Mouse (Mus musculus): ENCODE measurements around the gene Cc2d1a. TPM values are rescaled to one million over a fixed set of nuclear protein-coding genes. Genes with fewer than 3 reads are reported as not detected.

Cc2d1a gene
- total and polyA plus RNA-seq, 3 experiments = 10.6 to 11.9 (median 11.2) TPM

DNA sequence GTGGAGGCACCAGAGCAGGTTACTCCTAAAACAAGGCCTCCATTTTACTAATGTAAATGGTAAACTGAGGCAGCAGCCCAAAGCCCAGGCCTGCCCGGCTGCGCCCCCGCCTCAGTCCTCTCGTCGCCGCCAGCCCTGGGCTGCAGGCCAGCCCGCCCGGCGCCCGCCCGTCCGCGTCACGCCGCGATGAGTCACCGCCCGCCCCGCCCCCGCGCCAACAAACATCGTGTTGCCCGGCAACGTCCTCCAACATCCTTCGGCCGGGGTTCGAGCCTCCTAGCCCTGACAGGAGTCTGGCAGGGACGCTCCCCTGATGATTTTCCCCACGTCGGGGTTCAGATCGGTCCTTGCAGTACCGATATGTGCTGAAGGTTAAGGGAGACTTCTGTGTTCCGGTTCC lies 44.8 kb upstream of the Cc2d1a start:
- peak; percentile 90 to 93 for DNase-seq
- TF ChIP-seq POLR2A (IDR thresholded peaks at IDR 0.05; ENCODE audit: insufficient read depth, low read depth, low read length) = no peak; the same call in 1 of the 2 replicates
- peak; percentile 52; the same call in 1 of the 2 replicates for TF ChIP-seq EP300 (IDR thresholded peaks at IDR 0.05; ENCODE audit: insufficient read depth, low read depth, low read length)
- H3K27ac ChIP-seq = peak overlapping the region; percentile 97
- H3K27me3 ChIP-seq (ENCODE audit: control insufficient read depth, insufficient read depth, low read length) = no peaks in the 10 kb centered on the region
- H3K4me1 ChIP-seq (ENCODE audit: control insufficient read depth, insufficient read depth, low read length) = peaks cover 18% of the 10 kb centered on the region
- no peaks in the 10 kb centered on the region for H3K79me2 ChIP-seq (replicated peaks; ENCODE audit: control insufficient read depth, insufficient read depth, low read length)
- H3K4me3 ChIP-seq = peak overlapping the region; percentile 56
- intact Hi-C loops (cut with DNase I) = no loop called here
- 2% methylated on average over 33 of the region's 33 CpGs for WGBS
- no peaks in the 10 kb centered on the region; the same call in 1 of the 2 replicates for H3K36me3 ChIP-seq (ENCODE audit: control insufficient read depth, insufficient read depth, low read length)
- peak overlapping the region; percentile 79 for H3K9ac ChIP-seq (ENCODE audit: low read depth, low read length)

DNA sequence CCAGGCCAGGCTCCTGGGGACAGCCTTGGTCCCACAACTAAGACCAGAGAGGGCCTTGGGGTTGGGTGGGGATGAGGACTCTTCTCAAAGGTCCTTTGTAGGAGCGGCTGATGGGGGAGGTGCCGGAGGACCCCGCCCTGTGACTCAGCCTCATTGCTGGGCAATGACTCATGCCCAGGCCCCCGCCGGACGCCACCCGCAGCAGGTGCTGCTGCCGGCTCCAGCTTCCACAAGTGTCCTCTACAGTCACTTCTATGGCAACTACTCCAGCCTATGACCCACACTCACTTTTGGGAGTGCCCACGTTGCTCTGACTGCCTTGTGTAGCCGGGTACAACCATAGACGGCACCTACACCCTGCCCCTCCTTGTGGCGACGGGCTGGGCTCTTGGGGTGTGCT lies 44.3 kb upstream of the Cc2d1a start:
- Histone ChIP-seq H3K27me3 (ENCODE audit: control insufficient read depth, insufficient read depth, low read length) (no peaks in the 10 kb centered on the region), H3K9ac (ENCODE audit: low read depth, low read length) (peak overlapping the region; percentile 79), H3K27ac (peak overlapping the region; percentile 97), H3K79me2 (replicated peaks; ENCODE audit: control insufficient read depth, insufficient read depth, low read length) (no peaks in the 10 kb centered on the region), H3K4me3 (peak overlapping the region; percentile 56), H3K4me1 (ENCODE audit: control insufficient read depth, insufficient read depth, low read length) (peaks cover 17% of the 10 kb centered on the region), H3K36me3 (ENCODE audit: control insufficient read depth, insufficient read depth, low read length) (no peaks in the 10 kb centered on the region; the same call in 1 of the 2 replicates)
- intact Hi-C loops (cut with DNase I) = no loop called here
- peak; percentile 83 to 90 for DNase-seq
- TF ChIP-seq EP300 (IDR thresholded peaks at IDR 0.05; ENCODE audit: insufficient read depth, low read depth, low read length) (peak; percentile 91), POLR2A (IDR thresholded peaks at IDR 0.05; ENCODE audit: insufficient read depth, low read depth, low read length) (peak; percentile 53; the same call in 1 of the 2 replicates), CTCF (IDR thresholded peaks at IDR 0.05) (no peak)
- WGBS = 7% methylated on average over 13 of the region's 13 CpGs

DNA sequence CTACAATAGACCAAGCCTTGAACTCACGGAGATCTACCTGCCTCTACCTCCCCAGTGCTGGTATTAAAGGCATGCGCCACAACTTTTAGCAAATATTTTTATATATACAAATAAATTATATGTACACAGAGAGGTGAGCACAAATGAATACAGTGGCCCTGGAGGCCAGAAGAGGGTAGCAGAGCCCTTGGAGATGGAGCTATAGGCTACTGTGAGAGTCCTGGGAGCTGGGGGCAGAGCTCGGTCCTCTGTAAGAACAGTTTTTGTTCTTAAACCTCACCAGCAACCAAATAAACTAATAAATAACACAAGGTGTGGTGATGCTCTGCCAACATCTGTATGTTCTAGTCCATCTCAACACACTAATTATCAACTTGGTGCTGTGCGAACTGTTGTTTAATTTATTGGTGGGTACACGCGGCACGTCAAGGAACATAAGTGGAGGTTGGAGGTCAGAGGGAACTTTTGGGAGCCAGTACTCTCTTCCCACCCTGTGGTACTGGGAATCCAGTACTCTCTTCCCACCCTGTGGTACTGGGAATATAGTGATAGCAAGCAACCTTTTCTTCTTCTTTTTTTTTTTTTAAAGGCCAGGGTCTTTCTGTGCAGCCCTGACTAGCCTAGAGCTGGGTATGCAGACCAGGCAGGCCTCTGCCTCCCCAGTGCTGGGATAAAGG lies 42.6 kb upstream of the Cc2d1a start:
- peak overlapping the region; percentile 97 for H3K27ac ChIP-seq

DNA sequence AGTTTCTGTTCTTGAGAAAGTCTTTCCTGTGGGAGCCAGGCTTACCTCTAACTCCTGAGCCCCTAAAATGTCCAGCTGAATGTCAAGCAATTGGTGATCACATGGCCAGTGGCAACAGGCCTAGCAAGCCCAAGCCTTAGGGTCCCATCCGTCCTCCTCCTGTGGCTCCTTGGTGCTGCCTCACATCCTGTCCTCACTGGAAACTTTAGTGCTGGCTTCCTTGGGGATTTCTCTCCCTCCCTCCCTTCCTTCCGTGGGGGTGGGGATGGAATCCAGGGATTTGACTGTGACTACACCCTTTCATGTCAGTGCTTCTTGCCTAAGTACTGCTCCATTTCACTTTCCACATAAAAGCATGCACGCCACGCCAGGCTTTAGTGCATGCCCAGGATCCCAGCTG lies 41.9 kb upstream of the Cc2d1a start:
- 32% methylated on average over 4 of the region's 4 CpGs for WGBS
- Histone ChIP-seq H3K4me3 (no peak overlapping the region), H3K27me3 (ENCODE audit: control insufficient read depth, insufficient read depth, low read length) (no peaks in the 10 kb centered on the region), H3K4me1 (ENCODE audit: control insufficient read depth, insufficient read depth, low read length) (peaks cover 17% of the 10 kb centered on the region), H3K36me3 (ENCODE audit: control insufficient read depth, insufficient read depth, low read length) (no peaks in the 10 kb centered on the region; the same call in 1 of the 2 replicates), H3K27ac (peak overlapping the region; percentile 97), H3K79me2 (replicated peaks; ENCODE audit: control insufficient read depth, insufficient read depth, low read length) (no peaks in the 10 kb centered on the region), H3K9ac (ENCODE audit: low read depth, low read length) (0 out of 2 replicates have a peak overlapping the region, but pooled peaks have one; percentile 17)
- peak; percentile 83 to 85 for DNase-seq
- TF ChIP-seq CTCF (IDR thresholded peaks at IDR 0.05) (no peak), EP300 (IDR thresholded peaks at IDR 0.05; ENCODE audit: insufficient read depth, low read depth, low read length) (peak; percentile 99), POLR2A (IDR thresholded peaks at IDR 0.05; ENCODE audit: insufficient read depth, low read depth, low read length) (peak; percentile 87)
- intact Hi-C loops (cut with DNase I) = loop anchor here (1.0 to 10.0 kb wide), 2 partner anchors 15 to 445 kb away; partner anchors contain the start of gene Adgre5

More for the DNA sequence above, 42.6 kb upstream of the Cc2d1a start:
- WGBS = 95% methylated on average over 7 of the region's 7 CpGs
- intact Hi-C loops (cut with DNase I) = no loop called here
- Histone ChIP-seq H3K79me2 (replicated peaks; ENCODE audit: control insufficient read depth, insufficient read depth, low read length) (no peaks in the 10 kb centered on the region), H3K9ac (ENCODE audit: low read depth, low read length) (no peak overlapping the region), H3K4me3 (no peak overlapping the region), H3K27me3 (ENCODE audit: control insufficient read depth, insufficient read depth, low read length) (no peaks in the 10 kb centered on the region), H3K4me1 (ENCODE audit: control insufficient read depth, insufficient read depth, low read length) (peaks cover 17% of the 10 kb centered on the region), H3K36me3 (ENCODE audit: control insufficient read depth, insufficient read depth, low read length) (no peaks in the 10 kb centered on the region; the same call in 1 of the 2 replicates)
- DNase-seq = no peak
- TF ChIP-seq CTCF (IDR thresholded peaks at IDR 0.05) (peak; percentile 59), EP300 (IDR thresholded peaks at IDR 0.05; ENCODE audit: insufficient read depth, low read depth, low read length) (no peak)

DNA sequence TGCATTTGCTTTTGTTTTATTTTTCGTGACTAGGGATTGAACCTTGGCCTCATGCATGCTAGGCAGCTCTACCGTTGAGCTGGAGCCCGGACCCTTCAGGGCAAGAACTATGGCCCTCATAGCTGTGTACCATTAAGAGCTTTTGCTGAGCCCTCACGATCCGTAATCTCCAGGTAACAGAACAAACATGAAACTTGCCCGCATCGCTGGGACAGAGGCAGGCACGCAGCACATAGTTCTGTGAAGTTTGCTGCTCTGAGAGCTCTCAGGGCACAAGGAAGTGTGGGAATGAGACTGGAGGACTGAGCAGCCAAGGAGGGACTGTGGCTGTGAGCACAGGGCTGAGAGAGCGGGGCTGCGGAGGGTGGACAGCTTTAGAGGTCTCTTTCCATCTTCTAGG lies 40.9 kb upstream of the Cc2d1a start:
- intact Hi-C loops (cut with DNase I) = loop anchor here (1.0 to 10.0 kb wide), 2 partner anchors 16 to 444 kb away; partner anchors contain the start of gene Adgre5
- no peak for DNase-seq
- Histone ChIP-seq H3K9ac (ENCODE audit: low read depth, low read length) (no peak overlapping the region), H3K79me2 (replicated peaks; ENCODE audit: control insufficient read depth, insufficient read depth, low read length) (no peaks in the 10 kb centered on the region), H3K27me3 (ENCODE audit: control insufficient read depth, insufficient read depth, low read length) (no peaks in the 10 kb centered on the region), H3K27ac (peak overlapping the region; percentile 97), H3K4me3 (no peak overlapping the region), H3K4me1 (ENCODE audit: control insufficient read depth, insufficient read depth, low read length) (peaks cover 17% of the 10 kb centered on the region), H3K36me3 (ENCODE audit: control insufficient read depth, insufficient read depth, low read length) (no peaks in the 10 kb centered on the region; the same call in 1 of the 2 replicates)
- WGBS = 85% methylated on average over 10 of the region's 10 CpGs
- TF ChIP-seq POLR2A (IDR thresholded peaks at IDR 0.05; ENCODE audit: insufficient read depth, low read depth, low read length) = no peak
- TF ChIP-seq CTCF (IDR thresholded peaks at IDR 0.05) = no peak
- TF ChIP-seq EP300 (IDR thresholded peaks at IDR 0.05; ENCODE audit: insufficient read depth, low read depth, low read length) = no peak

All from heart, adult 2 months (tissue).